Mouse (Mus musculus): ENCODE measurements around the gene Sh3bp5l.

The Sh3bp5l gene

GRCm38 (mm10) chr11:58377686-58378085 is 47.2 kb downstream of the Sh3bp5l start:
- in situ Hi-C loops (cut with MboI): no loop called here

GRCm38 (mm10) chr11:58378763-58379278 is 48.3 kb downstream of the Sh3bp5l start, which contains the start of gene Lypd8:
Lypd8 (plus strand) TSS chr11:58379043.
- in situ Hi-C loops (cut with MboI): no loop called here

- in situ Hi-C loops (cut with MboI): no loop called here
Measured at GRCm38 (mm10) chr11:58379516-58379915, 49.0 kb downstream of the Sh3bp5l start.

- in situ Hi-C loops (cut with MboI): no loop called here
Measured at GRCm38 (mm10) chr11:58382471-58382870, 51.9 kb downstream of the Sh3bp5l start.

Data from mature B cell (primary cell).